Mouse (Mus musculus) bone marrow, adult 2 months (tissue): Measurements from ENCODE around the gene Tshr.

Experiments
- CTCF ChIP-seq: fragments of 200-500 bp; IDR thresholded peaks from 2 replicates; pipeline ENCODE4 v1.5.1; 2011; ENCODE audit warnings: low read length, control low read depth; ENCODE audit not compliant: control insufficient read depth, insufficient read depth
- POLR2A ChIP-seq: fragments of 200-500 bp; IDR thresholded peaks from 2 replicates; pipeline ENCODE4 v1.6.1; 2011; ENCODE audit warnings: low read depth, mild to moderate bottlenecking, control low read depth, low read length, borderline replicate concordance; ENCODE audit not compliant: control insufficient read depth

DNA sequence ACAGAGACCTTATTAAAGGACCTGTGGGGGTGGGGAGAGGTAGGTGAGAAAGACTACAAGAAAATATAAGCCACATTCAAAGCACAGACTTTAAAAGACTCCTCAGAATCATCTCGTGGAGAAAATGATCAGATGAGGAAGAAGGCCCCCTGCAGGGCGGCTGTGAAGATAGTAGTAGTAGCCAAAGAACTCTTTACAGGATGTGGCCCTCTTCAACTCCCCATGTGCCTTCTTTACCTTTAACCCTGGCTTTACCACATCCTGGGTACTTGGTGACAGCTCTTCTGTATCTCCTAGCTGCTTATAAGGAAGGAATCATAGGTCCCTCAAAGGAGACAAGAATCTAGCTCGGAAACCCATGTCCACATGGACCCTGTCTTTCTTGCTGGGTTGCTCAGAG, 139.3 kb downstream of the Tshr start:
- no peak for TF ChIP-seq CTCF
- TF ChIP-seq POLR2A, result no peak
